Mouse (Mus musculus) MEL-GATA-1-ER (cell line): ENCODE measurements around the gene Dclk2.
A peak's percentile ranks its signal among the peaks of the same experiment; 100 is the strongest.

Experiments used
- DNase-seq: peaks from one replicate; pipeline ENCODE4 v3.0.0-alpha.2; 2012; ENCODE audit warnings: low read depth; ENCODE audit errors: extremely low read depth

Dclk2 gene

GRCm38 (mm10) chr3:86894491-86894890 lies 26.2 kb downstream of the Dclk2 start:
- DNase-seq = peak; percentile 91

DNA sequence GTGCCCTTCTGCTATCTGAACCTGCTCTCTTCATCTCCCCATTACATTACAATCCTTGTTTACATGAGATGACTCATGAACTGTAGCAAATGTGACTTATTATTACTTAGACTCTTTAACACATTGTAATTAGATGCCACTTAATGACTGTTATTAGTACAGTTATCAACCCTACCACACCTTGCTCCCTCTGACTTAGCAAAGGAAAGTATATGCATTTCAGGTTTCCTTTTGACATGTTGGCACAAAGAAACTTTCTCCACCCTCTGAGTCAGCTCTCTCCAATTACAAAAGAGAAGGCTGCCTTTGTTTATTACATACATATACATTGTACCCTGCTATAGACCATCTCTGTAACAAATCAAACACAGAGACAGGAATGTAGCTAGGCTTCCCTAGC lies 33.1 kb downstream of the Dclk2 start:
- DNase-seq = no peak

DNA sequence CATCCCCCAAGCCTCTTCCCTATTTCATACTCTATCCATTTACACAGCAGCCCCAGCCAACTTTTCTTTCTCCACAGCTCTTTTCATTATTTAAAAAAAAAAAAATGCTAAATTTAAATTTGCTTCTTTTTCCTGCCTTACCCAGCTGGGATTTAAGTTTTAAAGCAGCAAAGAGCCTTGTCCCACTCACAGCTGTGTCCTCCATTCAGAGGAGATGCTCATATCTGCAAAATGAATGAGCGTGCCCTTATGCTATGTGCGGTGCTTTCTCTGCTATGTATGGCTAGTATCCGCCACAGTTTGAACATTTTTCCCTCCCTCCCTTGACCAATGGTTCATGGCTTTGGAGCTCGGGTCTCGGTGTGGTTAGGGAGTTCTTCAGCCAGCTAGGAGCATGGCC lies 35.5 kb downstream of the Dclk2 start:
- no peak for DNase-seq

- no peak for DNase-seq
Observed at GRCm38 (mm10) chr3:86884481-86884880, 36.2 kb downstream of the Dclk2 start.

DNA sequence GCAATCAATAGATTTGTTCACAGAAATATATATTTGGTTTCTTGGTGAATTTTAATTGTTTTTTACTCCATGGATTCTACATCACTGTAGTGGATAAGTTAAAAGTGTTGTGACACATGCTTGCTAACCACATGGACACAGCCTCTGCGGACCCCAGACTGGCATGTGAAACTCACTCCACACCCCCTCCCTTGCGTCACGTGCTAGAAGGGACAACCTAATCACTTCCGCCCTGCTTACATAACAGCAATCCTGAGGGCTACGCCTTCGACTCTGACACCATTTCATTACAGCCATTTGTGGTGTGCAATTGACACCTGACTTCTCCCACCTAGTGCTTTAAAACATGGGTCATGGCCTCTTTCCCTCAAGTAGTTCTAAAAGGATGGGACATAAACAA lies 36.7 kb downstream of the Dclk2 start:
- DNase-seq = no peak

DNA sequence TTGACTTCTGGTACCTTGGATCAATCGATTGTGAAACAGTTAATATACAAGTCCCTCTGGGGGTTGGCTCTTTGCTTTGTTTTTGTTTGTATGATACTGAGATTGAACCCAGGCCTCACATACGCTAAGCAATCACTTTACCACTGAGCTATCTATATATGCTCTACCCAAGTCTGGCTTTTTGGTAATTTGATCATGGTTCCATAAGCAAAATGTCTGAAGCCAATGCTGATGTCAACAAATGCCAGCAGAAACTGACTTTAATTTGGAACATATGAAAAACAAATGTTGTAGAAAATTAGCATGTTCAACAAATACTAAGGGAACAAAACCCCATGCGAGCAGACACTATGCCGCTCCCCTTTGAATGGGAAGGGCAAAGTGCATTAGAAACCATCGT lies 44.7 kb downstream of the Dclk2 start:
- no peak for DNase-seq

DNA sequence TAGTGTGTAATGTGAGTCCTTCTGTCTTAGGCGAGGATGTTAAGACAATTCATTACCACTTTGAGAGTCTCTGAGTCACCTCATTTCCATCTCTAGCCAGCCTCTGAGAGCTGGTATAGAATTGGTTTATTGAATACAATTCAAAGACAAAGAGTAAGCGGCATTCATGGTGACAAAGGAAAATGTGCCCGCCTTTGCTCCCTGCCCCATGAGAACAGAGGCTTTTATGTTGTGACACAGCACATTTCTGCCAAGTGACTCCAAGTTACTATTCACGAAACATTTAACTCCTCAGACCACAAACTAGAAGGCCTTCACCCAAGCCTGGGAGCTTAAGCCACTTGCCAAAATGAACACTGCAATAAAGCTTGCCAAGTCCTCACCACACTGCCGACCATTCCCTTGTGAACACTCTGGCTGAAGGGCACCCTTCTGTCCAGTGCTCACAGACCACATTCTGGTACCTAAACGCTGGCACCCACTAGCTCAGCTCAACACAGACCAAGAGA lies 47.5 kb downstream of the Dclk2 start:
- DNase-seq = no peak

DNA sequence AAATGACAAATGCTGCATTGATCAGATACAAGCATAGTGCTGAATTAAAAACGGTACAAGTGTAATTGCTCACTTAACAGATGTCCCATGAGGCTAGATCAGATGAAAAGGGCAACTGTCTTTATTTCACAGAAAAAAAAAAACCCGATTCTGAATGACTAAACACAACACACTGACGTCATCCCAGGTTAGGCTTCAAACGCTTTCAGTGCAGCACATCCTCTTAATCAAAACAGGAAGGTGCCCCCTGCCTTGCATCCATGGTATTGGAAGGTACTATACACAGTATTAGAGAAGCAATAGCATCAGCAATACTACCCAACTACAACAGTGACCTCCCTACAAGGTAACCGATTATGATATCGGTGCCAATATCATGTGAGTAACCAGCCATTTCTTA lies 49.7 kb downstream of the Dclk2 start:
- DNase-seq = no peak

DNA sequence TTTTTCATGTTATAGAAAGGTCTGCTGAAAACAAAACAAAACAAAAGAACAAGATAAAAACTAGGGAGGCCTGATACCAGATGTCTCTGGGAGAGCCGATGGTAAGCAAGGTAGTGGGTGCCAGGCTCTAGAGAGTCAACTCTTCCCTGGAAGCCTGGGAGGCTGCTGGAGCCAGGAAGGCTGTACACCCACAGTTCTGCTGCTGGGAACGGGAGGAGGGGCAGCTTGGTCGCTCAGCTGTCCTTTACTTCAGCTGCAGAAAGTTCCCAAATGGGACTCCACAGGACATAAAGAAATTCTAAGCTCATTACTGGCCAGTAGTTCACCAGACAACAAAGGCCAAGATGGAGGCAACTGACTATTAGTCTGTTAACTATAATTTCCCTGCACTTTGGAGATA lies 50.2 kb downstream of the Dclk2 start:
- no peak for DNase-seq

- no peak for DNase-seq
Observed at GRCm38 (mm10) chr3:86868721-86869120, 51.9 kb downstream of the Dclk2 start.

DNA sequence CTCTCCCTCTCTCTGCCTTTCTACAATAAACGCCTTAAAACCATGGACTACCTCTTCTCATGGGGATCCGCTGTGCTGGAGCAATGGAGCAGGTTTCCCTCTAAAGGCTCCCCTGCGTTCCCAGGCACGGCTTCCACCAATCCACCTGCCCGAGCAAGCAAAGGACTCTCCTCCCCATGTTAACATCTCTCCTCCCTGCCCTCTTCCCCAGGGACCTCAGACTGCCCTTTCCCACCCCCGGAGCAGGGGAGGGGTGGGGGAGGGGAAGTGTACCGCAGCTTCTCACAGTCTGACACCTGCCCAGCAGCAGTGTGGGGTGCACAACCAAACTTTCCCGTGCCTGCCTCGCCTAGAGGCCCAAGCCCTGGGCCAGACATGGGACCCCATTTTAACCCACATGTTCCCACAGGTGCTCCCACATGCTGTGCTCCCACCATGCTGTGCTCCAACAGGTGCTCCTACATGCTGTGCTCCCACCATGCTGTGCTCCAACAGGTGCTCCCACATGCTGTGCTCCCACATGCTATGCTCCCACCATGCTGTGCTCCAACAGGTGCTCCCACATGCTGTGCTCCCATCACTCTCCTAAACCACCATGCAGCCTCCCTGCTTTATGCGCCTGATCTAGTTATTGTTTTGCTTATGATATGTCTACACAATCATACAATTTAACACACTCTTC lies 57.2 kb downstream of the Dclk2 start:
- DNase-seq = no peak

- no peak for DNase-seq
Observed at GRCm38 (mm10) chr3:86862939-86863311, 57.7 kb downstream of the Dclk2 start.

GRCm38 (mm10) chr3:86862245-86862938 lies 58.3 kb downstream of the Dclk2 start:
- DNase-seq = no peak

DNA sequence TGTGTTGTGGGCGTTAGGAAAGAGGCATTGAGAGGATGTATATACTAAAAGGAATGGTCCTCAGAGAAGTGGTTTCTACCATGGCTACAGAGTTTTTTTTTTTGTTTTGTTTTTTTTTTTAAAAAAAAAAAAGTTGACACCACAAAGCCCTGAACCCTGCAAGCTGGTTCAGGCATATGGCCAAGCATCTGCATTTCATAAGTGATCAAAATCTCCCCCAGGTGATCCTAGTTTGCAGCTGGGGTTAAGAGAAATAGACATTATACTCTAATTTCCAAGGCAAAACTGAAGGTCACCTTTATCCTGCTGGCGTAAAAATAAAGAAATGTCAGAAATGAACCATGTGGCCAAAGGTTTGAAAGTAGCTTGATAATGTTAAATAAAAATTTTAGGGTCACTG lies 60.9 kb downstream of the Dclk2 start:
- no peak for DNase-seq

DNA sequence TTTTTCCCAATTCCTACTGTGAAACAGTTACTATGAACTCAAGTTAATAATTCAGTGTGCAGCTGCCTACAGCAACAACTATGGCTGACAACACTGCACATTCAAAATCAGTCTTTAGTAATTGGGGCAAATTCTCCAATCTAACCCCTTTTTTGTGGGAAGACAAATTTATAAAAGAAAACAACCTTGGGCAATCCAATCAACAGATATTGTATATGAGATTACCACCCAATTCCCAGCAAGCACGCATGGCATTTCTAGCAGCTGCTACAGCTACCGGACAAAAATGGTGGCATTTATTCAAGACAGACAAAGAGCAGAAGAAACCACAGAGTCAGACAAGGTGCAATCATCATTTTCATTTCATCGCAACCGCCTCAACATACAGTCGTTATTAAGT lies 62.0 kb downstream of the Dclk2 start:
- DNase-seq = no peak

GRCm38 (mm10) chr3:86857833-86858398 lies 62.7 kb downstream of the Dclk2 start:
- DNase-seq = no peak

DNA sequence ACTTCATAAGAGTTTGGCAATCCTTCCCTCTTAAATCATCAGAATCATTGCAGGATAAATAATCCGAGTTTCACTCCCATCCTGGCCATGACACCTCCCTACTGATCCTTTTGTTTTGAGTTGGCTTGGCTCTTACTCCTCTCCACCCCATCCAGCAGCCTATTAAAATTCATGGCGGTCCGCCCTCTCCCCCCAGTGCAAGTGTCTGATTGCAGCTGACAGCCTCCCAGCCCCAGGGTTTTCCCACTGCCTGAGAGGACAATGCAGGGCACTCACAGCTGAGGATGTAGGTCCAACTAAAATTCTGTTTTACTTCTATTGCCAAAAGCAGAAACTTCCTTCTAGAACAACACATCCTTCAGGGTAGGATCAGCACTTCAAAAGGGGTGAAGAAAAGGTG lies 67.8 kb downstream of the Dclk2 start:
- no peak for DNase-seq

GRCm38 (mm10) chr3:86851131-86851530 lies 69.5 kb downstream of the Dclk2 start:
- DNase-seq = no peak

GRCm38 (mm10) chr3:86850394-86851030 lies 70.1 kb downstream of the Dclk2 start:
- DNase-seq = no peak

DNA sequence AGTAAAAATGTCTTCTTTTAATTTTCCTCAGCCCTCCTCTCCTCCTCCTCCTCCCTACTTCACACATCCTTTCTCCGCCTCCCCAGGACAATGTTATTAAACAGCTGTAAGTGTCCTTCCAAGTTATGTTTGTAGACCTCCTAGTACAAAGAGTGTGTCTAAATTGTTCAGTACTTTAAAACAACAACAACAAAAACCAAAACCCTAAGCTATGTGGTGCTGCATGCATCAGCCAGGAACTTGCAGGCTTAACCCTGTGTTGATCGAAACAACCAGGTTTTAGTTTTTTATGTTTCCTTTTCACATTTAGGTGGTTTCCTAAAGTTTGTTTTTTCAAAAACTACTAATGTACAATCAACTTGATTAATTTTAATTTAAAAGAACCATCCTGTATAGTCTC lies 71.3 kb downstream of the Dclk2 start:
- no peak for DNase-seq

- DNase-seq = no peak
Observed at GRCm38 (mm10) chr3:86847536-86847935, 73.1 kb downstream of the Dclk2 start.

GRCm38 (mm10) chr3:86846036-86846435 lies 74.6 kb downstream of the Dclk2 start:
- DNase-seq = no peak
